Mouse (Mus musculus): Measurements from ENCODE around the gene Slc13a2.

Slc13a2 gene

GRCm38 (mm10) chr11:78349441-78350358 is 72.3 kb downstream of the Slc13a2 start:
- no peak for DNase-seq

- DNase-seq = no peak
These were observed 73.5 kb downstream of the Slc13a2 start for GRCm38 (mm10) chr11:78348474-78348873.

- no peak for DNase-seq
These were observed 74.1 kb downstream of the Slc13a2 start for GRCm38 (mm10) chr11:78347908-78348307.

Measured in cerebellum, postnatal 36 days (tissue).